Mouse (Mus musculus) E14TG2a.4 (cell line): Measurements from ENCODE around the gene Tmem184c.

Experiments
- CTCF ChIP-seq: conservative IDR thresholded peaks from 2 replicates; pipeline ENCODE4 v1.5.1; 2014; ENCODE audit warnings: low read length
- NANOG ChIP-seq: IDR thresholded peaks from 2 replicates; pipeline ENCODE4 v1.6.1; 2014; ENCODE audit warnings: borderline replicate concordance, low read length, mixed read lengths

DNA sequence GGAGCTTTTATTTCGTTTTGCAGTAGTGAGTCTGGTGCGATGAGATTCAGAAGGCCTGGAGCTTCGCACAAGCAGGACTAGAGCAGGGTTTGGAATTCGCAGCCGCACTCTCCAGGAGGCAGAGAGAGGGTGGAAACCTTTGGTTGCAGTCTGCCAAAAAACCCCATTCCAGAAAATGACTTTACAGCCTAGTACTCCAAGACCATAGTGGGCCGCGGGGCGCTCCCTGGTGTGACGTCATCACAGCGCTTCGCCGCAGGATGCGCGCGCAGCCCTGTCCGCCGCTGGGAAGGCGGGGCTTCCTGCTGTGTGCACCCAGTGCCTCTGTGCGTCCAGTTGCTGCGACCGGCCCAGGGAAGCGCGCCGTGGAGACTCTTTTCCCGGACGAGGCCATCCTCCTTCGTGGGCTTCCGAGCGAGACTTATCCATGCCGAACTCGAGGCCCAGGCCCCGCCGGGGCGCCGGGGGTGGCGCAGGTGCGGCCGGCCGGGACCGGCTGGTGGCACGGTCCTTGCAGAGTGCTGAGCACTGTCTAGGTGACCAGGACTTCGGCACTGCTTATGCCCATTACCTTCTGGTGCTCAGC, 61.3 kb downstream of the Tmem184c start, which contains the start of gene Prmt9:
- TF ChIP-seq CTCF (no peak), NANOG (no peak)
